Mouse (Mus musculus) G1E (cell line): ENCODE measurements at regions not wholly inside any gene's neighbourhood (a gene's known extent, or its start where the extent isn't known, plus 50 kb on each side); places are given as distances from the start of the nearest gene placed in this dataset.

Experiments
- ATAC-seq: 2 replicates; pipeline ENCODE4 v1.8.0; 2016; ENCODE audit warnings: mild to moderate bottlenecking; ENCODE audit not compliant: insufficient number of reproducible peaks, poor library complexity, low FRiP score, severe bottlenecking; ENCODE audit errors: extremely low read depth
- DNase-seq: peaks from one replicate; pipeline ENCODE4 v3.0.0; 2012; ENCODE audit warnings: low spot score
- H3K27me3 ChIP-seq: 2 replicates; pipeline ENCODE4 v1.6.1; 2012; ENCODE audit warnings: mild to moderate bottlenecking, low read length, inconsistent platforms; ENCODE audit not compliant: insufficient read depth
- H3K36me3 ChIP-seq: replicated peaks from 2 replicates; pipeline ENCODE3; 2012; ENCODE audit warnings: mild to moderate bottlenecking, inconsistent platforms
- H3K4me1 ChIP-seq: 2 replicates; pipeline ENCODE4 v1.6.1; 2012; ENCODE audit warnings: low read depth, low read length, inconsistent platforms, mixed read lengths; ENCODE audit not compliant: insufficient read depth
- H3K4me3 ChIP-seq: 2 replicates; pipeline ENCODE4 v1.5.1; 2012; ENCODE audit warnings: low read depth, mild to moderate bottlenecking, inconsistent platforms, low read length, moderate library complexity, mixed read lengths
- H3K9me3 ChIP-seq: replicated peaks from 2 replicates; pipeline ENCODE4 v1.6.1; 2012; ENCODE audit warnings: inconsistent platforms
- CTCF ChIP-seq: IDR thresholded peaks from 2 replicates; pipeline ENCODE4 v1.5.1; 2012; ENCODE audit warnings: low read depth, low read length, inconsistent platforms, mixed read lengths
- GATA1 ChIP-seq: IDR thresholded peaks from 2 replicates; pipeline ENCODE4 v1.6.1; 2012; ENCODE audit warnings: borderline replicate concordance, low read length, inconsistent platforms, mixed read lengths
- GATA2 ChIP-seq: IDR thresholded peaks from 2 replicates; pipeline ENCODE4 v1.6.1; 2012; ENCODE audit warnings: low read depth, low read length, inconsistent platforms, borderline replicate concordance
- POLR2AphosphoS5 ChIP-seq: IDR thresholded peaks from 2 replicates; pipeline ENCODE4 v1.6.1; 2012; ENCODE audit warnings: low read depth, low read length, inconsistent platforms; ENCODE audit not compliant: insufficient replicate concordance
- TAL1 ChIP-seq: conservative IDR thresholded peaks from 2 replicates; pipeline ENCODE4 v1.6.1; 2012; ENCODE audit warnings: low read depth, low read length, inconsistent platforms, mixed read lengths

GRCm38 (mm10) chr3:143786889-143787288 lies 418.1 kb downstream of the Lmo4 start:
- ATAC-seq = no peak
- no peak for DNase-seq
- TF ChIP-seq TAL1 = no peak
- no peak for TF ChIP-seq GATA2
- TF ChIP-seq CTCF = no peak
- TF ChIP-seq POLR2AphosphoS5 = no peak
- TF ChIP-seq GATA1 = no peak
- no peaks in the 10 kb centered on the region for H3K36me3 ChIP-seq
- H3K4me1 ChIP-seq = no peaks in the 10 kb centered on the region
- H3K9me3 ChIP-seq = peaks cover 27% of the 10 kb centered on the region
- no peaks in the 10 kb centered on the region for H3K27me3 ChIP-seq
- no peak overlapping the region for H3K4me3 ChIP-seq

GRCm38 (mm10) chr3:143784353-143784791 lies 420.6 kb downstream of the Lmo4 start:
- TF ChIP-seq CTCF = no peak
- TF ChIP-seq GATA2 = no peak
- no peak for TF ChIP-seq GATA1
- TF ChIP-seq TAL1 = no peak
- no peak for TF ChIP-seq POLR2AphosphoS5
- ATAC-seq = no peak

GRCm38 (mm10) chr3:143778161-143778560 lies 426.9 kb downstream of the Lmo4 start:
- no peak for ATAC-seq
- Histone ChIP-seq H3K9me3 (peaks cover 9% of the 10 kb centered on the region; the same call in 1 of the 2 replicates), H3K4me1 (no peaks in the 10 kb centered on the region), H3K36me3 (no peaks in the 10 kb centered on the region), H3K27me3 (no peaks in the 10 kb centered on the region), H3K4me3 (no peak overlapping the region)
- DNase-seq = no peak
- TF ChIP-seq CTCF (no peak), GATA1 (no peak), POLR2AphosphoS5 (no peak), TAL1 (no peak)

More at GRCm38 (mm10) chr3:143784353-143784791, 420.6 kb downstream of the Lmo4 start:
- DNase-seq = no peak
- no peaks in the 10 kb centered on the region for H3K27me3 ChIP-seq
- H3K36me3 ChIP-seq = no peaks in the 10 kb centered on the region
- no peak overlapping the region for H3K4me3 ChIP-seq
- peaks cover 24% of the 10 kb centered on the region for H3K9me3 ChIP-seq
- no peaks in the 10 kb centered on the region for H3K4me1 ChIP-seq

- DNase-seq (no peak), ATAC-seq (no peak)
- TF ChIP-seq POLR2AphosphoS5 (no peak), GATA1 (no peak), TAL1 (no peak), CTCF (no peak), GATA2 (no peak)
- H3K9me3 ChIP-seq = peaks cover 27% of the 10 kb centered on the region
- H3K27me3 ChIP-seq = no peaks in the 10 kb centered on the region
- no peaks in the 10 kb centered on the region for H3K36me3 ChIP-seq
- no peak overlapping the region for H3K4me3 ChIP-seq
- no peaks in the 10 kb centered on the region for H3K4me1 ChIP-seq
Measured at GRCm38 (mm10) chr3:143759337-143759736, 445.7 kb downstream of the Lmo4 start.

GRCm38 (mm10) chr3:143753197-143753596 lies 451.8 kb downstream of the Lmo4 start:
- TF ChIP-seq GATA1 = no peak
- TF ChIP-seq POLR2AphosphoS5 = no peak
- no peak for TF ChIP-seq CTCF
- TF ChIP-seq TAL1 = no peak
- TF ChIP-seq GATA2 = no peak
- Histone ChIP-seq H3K4me3 (no peak overlapping the region), H3K4me1 (no peaks in the 10 kb centered on the region), H3K27me3 (no peaks in the 10 kb centered on the region), H3K9me3 (peaks cover 36% of the 10 kb centered on the region), H3K36me3 (no peaks in the 10 kb centered on the region)
- DNase-seq = no peak
- ATAC-seq = no peak

GRCm38 (mm10) chr3:143752660-143753059 lies 452.4 kb downstream of the Lmo4 start:
- ATAC-seq (no peak), DNase-seq (no peak)
- Histone ChIP-seq H3K4me3 (no peak overlapping the region), H3K27me3 (no peaks in the 10 kb centered on the region), H3K9me3 (peaks cover 34% of the 10 kb centered on the region), H3K36me3 (no peaks in the 10 kb centered on the region), H3K4me1 (no peaks in the 10 kb centered on the region)
- TF ChIP-seq TAL1 (no peak), CTCF (no peak), GATA2 (no peak), GATA1 (no peak), POLR2AphosphoS5 (no peak)

GRCm38 (mm10) chr3:143750128-143750527 lies 454.9 kb downstream of the Lmo4 start:
- Histone ChIP-seq H3K4me1 (no peaks in the 10 kb centered on the region), H3K27me3 (no peaks in the 10 kb centered on the region), H3K4me3 (no peak overlapping the region), H3K36me3 (no peaks in the 10 kb centered on the region), H3K9me3 (peaks cover 25% of the 10 kb centered on the region)
- DNase-seq = no peak
- TF ChIP-seq GATA1 (no peak), GATA2 (no peak), POLR2AphosphoS5 (no peak), TAL1 (no peak), CTCF (no peak)
- no peak for ATAC-seq
